Mouse (Mus musculus) urinary bladder, postnatal 36 days (tissue): Measurements from ENCODE around the gene Klhl28.

Experiments
- DNase-seq, 2 experiments: peaks; one replicate each; pipeline ENCODE4 v3.0.0; 2022; ENCODE audit warnings: low spot score in 2 of 2, mixed read lengths in 1 of 2

Klhl28 gene

DNA sequence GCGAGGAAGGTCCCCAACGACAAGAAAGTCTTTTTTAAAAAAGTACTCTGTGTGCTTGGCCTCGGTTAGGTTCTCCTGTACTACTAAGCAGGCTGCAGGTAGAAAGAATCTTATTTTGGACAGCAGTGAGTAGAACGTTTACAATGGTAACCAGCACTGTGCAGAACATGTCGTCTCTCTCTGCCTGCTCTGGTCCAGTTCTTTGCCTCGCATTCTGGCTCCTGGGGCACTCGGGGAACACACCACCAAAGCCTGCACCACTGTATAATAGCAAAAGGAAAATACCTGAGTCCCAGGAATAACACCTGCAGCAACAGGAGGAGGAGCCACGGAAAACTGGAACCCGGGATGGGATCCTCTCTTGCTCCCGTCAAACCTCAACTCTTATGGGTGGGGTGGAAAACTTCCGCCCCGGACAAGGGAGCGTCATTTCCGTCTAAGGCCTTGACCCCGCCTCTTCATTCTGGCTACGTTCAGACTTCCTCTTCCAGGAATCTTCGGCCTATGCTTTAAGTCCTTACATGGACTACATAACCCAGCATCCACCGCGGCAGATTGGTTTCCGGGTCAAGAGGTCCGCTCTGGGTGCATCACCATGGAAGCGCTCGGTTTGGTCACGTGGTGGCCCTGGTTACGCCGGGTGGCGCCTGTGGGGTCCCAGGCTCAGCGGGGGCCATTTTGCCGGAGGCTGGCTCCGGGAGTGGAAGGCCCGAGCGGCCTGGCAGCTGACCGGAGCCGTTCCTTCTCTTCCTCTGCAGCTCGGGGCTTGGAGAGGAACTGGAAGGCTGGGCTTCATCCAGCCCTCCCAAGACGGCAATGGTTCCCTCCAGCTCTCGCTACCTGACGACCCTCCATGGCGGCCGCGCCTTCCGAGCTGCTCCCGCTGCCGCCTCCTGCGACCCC is at the start of gene Klhl28, which contains the start of gene Togaram1:
Klhl28 (minus strand) TSS at position 411 of the 903 bp plus-strand sequence.
Togaram1 (plus strand) TSS at position 681 of the 903 bp plus-strand sequence.
- DNase-seq = peak; percentile 99

- no peak for DNase-seq
Observed at GRCm38 (mm10) chr12:65007725-65008124, 42.4 kb upstream of the Klhl28 start.

- DNase-seq = no peak
Observed at GRCm38 (mm10) chr12:64977518-64977917, 12.2 kb upstream of the Klhl28 start.

DNA sequence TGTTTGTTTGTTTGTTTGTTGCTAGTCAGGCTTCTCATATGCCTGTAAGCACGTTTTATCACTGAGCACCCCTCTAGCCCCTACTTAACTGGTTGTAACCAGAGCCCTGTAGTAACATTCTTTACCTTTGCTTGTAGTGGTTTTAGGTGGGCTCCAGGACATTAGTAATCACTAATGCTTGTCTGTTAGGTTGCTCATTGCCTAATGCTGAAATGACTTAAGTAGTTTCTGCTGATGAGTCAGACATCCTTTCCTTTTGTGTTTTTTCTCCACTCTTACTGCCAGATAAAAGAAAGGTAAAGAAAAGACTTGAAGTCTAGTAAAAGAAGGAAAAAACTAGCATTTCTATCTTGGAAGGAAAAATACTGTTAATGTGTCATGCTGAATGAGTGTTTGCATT is 10.9 kb upstream of the Klhl28 start:
- no peak for DNase-seq

DNA sequence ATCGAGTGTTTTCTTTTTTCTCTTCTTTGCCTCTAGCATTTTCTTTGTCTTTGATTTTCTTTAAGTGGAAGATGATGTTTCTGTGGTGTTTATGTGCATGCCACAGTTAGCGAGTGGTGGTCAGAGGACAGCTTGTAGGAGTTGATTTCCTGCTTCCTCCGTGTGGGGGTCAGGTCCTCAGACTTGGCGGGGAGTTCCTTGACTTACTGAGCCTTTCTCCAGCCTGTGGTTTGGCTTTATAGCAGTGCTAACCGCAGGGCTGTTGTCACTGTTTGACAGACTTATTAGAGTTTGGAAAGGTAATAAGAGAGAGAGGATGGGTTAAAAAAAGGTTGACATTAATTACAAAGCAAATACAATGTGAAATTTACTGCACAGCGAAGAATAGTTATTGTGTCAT is 10.2 kb upstream of the Klhl28 start:
- no peak for DNase-seq

DNA sequence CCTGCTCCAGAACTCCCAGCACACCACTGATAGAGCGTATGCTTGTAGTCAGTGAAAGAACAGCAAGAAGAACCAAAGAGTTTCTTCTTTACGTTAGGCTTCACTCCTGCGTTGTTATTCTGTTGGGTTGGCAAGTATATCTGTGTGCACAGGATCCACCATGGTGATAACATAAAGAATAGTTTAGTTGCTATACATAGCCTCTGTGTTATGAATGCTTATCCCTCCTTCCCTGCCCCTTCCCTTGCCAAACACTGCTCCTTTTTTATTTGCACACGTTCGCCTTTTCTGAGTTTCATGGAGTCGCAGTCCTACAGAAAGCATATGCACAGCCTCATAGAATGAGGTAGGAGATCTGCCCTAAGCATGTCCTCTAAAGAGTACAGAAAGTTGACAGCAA is 6.7 kb upstream of the Klhl28 start:
- no peak for DNase-seq

DNA sequence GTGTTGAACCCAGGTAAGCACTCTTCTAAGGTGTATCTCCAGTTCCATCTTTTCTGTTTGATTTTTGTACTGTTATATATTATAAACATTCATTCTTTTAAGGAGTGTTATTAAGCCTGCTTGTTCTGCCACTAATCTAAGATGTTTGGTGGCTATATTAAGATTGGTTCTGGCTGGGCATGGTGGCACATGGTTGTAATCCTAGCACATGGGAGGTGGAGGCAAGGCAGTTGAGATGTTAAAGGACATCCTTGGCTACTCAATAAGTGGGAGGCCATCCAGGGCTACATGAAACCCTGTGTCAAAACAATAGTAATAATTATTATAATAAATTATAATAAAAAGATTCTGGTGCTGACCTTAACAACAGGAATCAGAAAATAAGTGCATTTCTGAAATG is 6.1 kb upstream of the Klhl28 start:
- no peak for DNase-seq

- DNase-seq = no peak
Observed at GRCm38 (mm10) chr12:64968067-64968466, 2.7 kb upstream of the Klhl28 start.

- DNase-seq = no peak
Observed at GRCm38 (mm10) chr12:64967470-64967869, 2.1 kb upstream of the Klhl28 start.

DNA sequence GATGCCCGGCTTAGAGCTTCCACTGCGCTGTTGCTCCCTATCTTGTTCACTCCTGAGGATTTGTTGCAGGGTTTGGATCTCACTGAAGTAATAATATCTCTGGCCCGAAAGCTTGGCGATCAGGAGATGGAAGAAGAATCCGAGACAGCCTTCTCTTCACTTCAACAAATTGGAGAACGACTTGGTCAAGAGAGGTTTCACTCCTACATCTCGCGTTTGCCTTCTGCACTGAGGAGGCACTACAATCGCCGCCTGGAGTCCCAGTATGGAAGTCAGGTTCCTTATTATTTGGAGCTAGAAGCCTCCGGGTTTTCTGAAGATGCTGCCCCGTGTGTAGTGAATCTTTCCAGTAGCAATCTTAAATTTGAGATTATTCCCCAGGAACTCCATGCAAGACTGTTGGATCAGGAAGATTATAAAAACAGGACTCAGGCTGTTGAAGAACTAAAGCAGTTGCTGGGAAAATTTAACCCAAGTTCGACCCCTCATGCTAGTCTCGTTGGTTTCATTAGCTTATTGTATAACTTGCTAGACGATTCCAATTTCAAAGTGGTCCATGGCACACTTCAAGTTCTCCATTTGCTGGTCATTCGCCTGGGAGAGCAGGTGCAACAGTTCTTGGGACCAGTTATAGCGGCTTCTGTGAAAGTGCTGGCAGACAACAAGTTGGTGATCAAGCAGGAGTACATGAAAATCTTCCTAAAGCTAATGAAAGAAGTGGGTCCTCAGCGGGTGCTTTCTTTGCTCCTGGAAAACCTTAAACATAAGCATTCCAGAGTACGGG is 1.5 kb upstream of the Klhl28 start:
- no peak for DNase-seq

- DNase-seq = peak; percentile 35 to 36
Observed at GRCm38 (mm10) chr12:64966101-64966631, 832 bp upstream of the Klhl28 start.

- no peak for DNase-seq
Observed at GRCm38 (mm10) chr12:64964560-64964959, 774 bp downstream of the Klhl28 start.

- DNase-seq = no peak
Observed at GRCm38 (mm10) chr12:64937493-64937892, 27.8 kb downstream of the Klhl28 start.

GRCm38 (mm10) chr12:64917578-64918471 is 47.5 kb downstream of the Klhl28 start, which contains the start of gene Gm527:
TSS of gene Gm527 (plus strand) at chr12:64917906.
- peak; percentile 87 to 95 for DNase-seq

- no peak for DNase-seq
Observed at GRCm38 (mm10) chr12:64916735-64917134, 48.6 kb downstream of the Klhl28 start.

DNA sequence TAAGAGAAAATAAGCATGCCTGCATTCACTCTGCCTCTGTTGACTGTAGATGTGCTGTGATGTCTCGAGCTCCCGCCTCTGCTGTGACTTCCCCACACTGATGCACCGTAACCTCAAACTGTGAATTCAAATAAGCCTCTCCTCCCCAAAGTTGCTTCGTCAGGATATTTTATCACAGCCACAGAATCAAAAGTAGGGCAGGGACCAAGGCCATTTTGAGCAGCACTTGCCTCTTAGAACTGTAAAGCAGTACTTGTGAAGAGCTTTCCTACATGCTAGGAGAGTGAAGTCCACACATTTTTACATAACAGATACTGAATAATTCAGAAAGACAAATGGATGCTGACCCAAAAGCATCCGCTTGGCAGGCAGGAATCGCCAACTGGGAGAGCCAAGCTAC is 52.3 kb downstream of the Klhl28 start:
- no peak for DNase-seq

- DNase-seq = no peak
Observed at GRCm38 (mm10) chr12:64903186-64903585, 62.1 kb downstream of the Klhl28 start.

DNA sequence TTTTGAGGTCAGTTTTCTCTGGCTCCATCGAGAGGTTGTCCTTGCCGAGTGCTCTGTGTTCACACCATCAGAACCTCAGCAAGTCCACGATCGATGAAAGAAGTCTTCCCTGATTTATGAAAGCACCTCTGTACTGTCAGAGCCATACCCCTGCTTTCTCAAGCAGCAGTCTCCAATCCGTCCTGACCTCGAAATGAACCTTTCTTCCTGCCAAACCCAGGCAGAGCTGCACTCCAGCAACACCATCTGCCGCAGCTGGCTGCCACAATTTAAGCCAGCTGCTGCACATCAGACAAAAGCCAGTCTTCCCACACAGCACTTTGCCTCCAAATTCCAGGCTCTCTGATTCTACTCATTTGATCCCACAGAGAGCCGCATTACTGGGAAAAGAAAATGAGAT is 62.8 kb downstream of the Klhl28 start:
- DNase-seq = peak; percentile 28 to 53

DNA sequence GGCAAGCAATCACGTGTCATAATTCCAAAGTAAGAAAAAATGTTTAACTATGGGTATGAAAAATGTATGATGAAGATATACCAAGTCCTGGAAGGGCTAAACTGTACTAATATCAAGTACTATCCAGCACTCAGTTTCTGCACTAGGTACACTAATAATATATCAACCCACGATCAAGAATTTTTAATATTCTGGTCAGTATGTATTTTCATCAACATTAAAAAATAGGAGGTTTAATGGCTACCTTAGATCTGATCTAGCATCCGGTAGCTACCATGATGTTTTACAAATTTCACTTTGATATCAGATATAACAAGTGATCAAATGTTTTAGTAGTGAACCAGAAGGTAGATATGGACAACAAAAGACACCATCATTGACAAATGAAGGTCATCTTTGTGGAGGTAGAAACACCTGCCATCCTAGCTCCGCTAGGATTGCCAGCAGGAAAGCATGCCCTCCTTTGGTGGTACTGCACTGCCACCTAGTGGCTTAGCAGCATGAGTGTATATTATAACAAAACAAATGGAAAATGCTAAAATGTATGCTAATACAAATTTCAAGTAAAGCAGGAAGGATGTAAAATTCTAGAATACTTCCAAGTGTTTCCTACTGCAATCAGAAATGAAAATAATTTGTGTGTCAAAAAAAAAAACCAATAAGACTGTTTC is 68.1 kb downstream of the Klhl28 start:
- peak; percentile 13 to 23 for DNase-seq
